Mouse (Mus musculus) cerebellum, adult 9-11 months (tissue): ENCODE data around the gene Cfd.

Experiments used
- DNase-seq: peaks from one replicate; pipeline ENCODE4 v3.0.0; 2022

The Cfd gene

DNA sequence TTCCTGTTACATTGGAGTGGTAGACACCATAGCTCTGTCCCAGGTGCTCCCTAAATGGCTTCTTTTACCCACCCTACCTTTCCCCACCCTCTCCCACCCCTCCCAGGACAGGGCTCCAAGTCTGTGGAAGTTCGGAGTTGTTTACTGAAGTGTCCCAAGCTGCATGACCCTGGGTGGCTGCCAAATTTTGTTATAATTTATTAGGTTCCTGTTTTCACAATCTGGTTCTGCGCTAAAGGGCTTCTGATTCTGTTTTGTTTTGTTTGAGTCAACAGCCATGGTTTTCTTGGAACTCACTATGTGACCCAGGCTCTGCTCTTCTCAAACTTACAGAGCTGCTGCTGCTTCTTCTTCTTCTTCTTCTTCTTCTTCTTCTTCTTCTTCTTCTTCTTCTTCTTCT is 1.3 kb upstream of the Cfd start:
- no peak for DNase-seq

DNA sequence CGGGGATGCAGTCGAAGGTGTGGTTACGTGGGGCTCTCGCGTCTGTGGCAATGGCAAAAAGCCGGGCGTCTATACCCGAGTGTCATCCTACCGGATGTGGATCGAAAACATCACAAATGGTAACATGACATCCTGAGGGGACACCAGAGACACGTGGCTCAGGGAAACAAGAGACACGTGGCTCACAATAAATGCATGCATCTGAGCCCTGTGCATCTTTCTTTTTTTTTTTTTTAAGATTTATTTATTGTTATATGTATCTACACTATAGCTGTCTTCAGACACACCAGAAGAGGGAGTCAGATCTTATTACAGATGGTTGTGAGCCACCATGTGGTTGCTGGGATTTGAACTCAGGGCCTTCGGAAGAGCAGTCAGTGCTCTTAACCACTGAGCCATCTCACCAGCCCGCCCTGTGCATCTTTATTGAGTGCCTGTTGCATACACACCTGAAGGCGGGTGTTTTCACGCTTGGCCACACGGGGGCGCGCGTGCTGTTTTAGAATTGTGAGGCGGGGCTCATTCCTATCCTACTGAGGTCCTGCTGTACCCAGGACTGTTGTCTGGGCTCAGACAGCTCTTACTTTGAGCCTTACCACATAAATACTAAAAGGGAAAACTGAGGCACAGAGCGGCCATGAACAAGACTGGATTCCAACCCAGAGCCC is 1.9 kb downstream of the Cfd start:
- peak; percentile 82 for DNase-seq

DNA sequence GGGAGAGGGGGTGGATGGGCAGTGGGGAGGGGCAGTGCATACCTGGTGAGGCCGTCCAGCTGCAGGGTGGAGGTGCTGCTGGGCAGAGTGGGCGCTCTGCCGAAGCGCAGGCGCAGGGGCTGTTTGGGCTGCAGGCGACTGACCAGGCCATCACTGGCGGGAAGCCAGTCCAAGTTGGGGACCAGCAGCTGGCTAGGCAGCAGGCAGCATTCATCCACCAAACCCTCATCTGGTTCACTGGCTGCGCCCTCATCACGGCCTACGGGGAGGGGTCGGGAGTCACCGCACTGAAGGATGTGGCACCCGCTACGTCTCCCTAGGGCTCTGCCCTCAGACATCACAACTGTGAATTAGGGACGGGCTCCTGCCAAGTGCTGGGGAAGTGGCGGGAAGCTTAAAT is 5.7 kb downstream of the Cfd start:
- no peak for DNase-seq

DNA sequence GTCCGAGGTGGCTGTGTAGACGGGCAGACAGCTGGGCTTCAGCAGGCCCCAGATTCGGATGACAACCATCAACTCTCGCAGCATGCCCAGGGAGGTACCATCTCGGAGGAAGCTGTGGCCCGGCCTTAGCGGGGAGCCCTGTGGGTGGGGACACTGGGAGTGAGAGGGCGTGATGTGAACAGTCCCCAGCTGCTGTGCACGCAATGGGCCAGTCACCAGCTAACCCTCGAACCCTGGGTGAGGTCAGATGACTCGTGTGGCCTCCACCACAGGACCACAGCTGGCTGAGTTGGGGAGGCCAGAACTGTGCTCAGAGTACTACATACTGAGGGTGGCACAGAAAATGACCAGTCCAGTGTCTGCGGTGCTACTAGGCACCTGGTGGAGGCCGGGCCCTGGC is 6.2 kb downstream of the Cfd start:
- DNase-seq = no peak

DNA sequence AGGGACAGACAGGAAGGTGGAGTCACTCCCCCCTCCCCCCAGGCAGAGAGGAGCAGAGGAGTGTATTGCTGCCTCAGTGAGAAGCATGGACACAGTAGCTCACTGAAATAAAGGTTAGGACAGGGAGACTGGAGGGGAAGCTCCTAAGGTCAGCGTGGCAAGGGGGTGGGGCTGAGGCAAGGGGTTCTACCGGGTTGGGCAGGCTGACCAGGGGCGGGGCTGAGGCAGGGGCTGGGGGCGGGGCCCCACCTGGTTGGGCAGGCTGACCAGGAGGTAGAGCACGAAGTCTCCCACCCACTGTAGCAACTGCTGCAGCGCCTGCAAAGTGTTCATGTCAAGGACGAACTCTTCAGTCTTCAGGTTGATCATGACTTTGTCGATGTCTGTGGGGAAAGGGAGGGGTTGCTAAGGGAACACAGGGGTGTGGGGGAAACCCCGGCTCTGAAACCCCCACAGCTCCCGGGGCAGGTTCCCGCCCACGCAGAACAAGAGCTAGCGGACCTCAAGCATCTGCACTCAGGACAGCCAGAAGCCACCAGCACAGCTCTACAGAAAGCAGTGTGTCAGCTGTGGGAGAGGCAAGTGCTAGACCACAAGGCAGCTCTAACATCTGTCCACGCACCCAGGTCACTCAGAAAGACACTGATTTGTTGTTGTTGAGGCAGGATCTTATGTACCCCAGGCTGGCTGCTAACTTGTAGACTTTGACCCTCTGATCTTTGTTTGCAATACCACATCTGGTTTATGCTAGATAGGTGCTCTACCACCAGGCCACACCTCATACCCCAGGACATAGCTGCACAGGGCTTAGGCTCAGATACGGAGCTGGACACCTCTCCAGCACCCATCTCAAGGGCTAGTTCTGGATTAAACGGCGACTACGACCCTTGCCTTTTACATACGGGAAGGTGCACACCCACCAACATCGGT is 6.9 kb downstream of the Cfd start:
- no peak for DNase-seq

DNA sequence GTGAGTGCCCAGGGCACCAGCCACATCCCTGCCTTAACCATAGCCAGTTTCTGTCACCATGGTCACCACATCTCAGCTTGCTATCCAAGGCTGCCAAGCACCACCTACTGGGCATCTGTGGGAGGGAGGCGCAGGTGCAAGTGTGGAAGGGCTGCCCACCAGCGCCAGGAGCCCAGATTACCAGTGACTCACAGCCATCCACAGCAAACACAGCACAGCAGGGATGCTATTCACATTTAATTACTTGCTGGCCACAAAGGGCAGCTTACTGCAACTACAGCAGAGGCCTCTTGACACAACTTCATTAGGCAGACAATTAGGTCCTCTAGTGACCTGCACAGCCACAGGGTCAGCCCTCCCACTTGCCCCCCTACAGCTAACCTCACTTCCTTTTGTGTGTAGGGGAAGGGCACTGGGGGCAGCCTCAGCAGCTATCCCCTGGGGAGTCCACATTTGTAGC is 10.3 kb downstream of the Cfd start:
- DNase-seq = no peak

DNA sequence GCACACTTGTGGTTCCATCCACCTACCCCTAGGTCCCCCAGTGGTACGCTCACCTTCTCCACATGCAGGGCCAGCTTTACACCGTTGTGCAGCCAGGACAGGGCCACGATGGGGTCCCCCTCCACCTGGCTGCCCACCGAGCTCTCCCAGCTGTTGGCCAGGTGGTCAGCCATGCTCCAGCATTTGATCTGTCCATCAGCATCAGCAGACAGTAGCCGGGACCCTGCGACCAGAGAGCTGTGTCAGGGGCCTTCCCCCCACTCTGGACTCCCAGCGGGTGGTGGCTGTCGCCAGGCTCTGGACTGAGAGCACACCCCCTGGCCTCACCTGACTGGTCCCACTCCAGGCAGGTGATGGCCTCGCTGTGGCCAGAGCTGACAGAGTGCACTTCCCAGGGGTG is 16.1 kb downstream of the Cfd start:
- peak; percentile 68 for DNase-seq

DNA sequence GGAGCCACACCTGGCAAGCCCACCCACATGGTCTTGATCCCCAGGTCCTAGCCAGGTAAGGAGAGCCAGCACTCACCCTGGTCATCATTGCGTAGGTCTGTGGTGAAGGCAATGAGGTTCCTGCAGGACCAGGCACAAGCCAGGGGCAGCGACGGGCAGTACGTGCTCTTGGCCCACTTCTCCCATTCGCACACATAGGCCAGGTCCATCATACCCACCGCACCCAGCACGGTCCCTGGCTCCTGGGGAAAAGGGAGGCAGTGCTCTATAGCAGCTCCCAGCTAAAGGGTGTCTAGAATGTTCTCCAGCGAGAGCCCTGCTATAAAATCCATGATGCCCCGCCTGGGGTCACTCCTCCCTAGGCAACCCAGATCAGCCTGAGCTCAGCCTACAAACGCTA is 16.8 kb downstream of the Cfd start:
- DNase-seq = peak; percentile 62

DNA sequence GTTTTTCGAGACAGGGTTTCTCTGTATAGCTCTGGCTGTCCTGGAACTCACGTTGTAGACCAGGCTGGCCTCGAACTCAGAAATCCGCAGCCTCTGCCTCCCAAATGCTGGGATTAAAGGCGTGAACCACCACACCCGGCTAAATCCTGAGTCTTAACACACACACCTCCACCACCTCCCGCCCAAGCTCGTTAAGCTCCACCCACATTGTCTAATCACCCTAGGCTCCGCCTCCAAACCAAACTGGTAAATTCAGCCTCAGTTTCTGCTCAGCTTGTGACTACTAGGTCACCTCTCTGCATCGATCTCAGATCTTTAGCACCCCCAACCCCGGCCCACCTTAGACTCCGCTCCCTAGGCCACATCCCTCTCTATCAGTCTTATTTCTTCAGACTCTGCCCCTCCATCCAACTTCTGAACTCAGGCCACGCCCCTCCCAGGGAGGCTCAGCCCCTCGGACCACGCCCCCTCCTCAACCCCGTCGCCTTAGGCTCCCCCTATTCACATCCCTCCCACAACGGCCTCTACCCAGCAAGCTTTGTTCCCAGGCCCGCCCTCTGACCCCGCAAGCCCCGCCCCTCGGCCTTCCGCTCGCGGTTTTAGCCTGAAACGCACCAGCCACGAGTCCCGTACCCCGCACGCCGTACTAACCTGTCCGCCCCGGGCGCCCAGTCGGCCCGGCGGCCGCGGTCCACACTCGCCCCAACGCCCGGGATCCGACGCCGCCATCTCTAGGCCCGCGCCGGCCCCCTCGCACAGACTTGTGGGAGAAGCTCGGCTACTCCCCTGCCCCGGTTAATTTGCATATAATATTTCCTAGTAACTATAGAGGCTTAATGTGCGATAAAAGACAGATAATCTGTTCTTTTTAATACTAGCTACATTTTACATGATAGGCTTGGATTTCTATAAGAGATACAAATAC is 17.8 kb downstream of the Cfd start, which contains the start of gene Med16:
TSS of gene Med16 (minus strand) at position 757 of the 925 bp plus-strand sequence.
- peak; percentile 98 for DNase-seq

DNA sequence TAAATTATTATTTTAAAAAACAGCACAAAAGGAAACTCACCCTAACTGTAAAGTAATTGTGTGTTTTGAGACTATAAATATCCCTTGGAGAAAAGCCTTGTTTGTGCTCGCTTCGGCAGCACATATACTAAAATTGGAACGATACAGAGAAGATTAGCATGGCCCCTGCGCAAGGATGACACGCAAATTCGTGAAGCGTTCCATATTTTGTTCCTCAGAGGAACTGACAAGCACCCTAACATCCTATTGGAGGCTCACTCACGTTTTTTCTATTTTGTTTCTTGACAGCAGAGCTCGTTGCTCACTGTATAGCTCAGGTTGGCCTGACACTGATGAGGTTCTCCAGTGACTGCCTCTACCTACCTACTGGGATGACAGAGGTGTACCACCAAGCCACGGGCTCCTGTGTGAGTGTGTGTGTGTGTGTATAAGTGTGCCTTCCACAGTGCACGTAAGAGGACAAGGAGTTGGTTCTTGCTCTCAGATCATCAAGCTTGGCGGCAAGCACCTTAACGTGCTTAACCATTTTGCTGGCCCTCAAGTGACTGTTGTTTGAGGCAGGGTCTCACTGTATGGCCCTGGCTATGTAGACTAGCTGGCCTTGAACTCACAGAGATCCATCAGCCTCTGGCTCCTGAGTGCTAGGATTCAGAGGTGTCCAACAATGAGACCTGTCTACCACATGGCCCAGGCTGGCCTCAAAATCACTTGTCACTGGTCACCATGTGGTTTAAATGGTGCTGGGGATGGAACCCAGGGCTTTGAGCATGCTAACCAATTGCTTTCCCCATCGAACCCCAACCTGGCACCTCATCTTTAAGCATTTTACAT is 18.7 kb downstream of the Cfd start:
- peak; percentile 70 for DNase-seq

DNA sequence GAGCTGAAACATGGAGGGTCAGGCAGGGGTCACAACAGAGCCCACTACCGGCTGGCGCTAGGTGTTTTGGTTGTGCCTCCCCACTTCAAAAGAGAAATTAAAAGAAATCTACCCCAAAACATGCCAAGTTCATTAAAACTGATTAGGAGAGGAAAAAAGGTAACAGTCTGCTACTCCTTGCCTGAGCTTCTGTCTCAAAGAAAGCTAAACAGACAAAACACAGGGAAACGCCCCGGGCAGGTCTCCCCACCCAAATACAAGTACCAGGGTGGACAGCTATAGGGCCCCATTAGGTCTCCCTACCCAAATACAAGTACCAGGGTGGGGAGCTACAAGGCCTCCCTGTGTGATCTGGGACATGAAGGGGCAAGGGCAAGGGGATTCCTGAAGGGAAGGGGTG is 19.9 kb downstream of the Cfd start, which contains the start of gene Gm26602:
TSS of gene Gm26602 (plus strand) at position 301 of the 400 bp plus-strand sequence.
- peak; percentile 37 for DNase-seq

DNA sequence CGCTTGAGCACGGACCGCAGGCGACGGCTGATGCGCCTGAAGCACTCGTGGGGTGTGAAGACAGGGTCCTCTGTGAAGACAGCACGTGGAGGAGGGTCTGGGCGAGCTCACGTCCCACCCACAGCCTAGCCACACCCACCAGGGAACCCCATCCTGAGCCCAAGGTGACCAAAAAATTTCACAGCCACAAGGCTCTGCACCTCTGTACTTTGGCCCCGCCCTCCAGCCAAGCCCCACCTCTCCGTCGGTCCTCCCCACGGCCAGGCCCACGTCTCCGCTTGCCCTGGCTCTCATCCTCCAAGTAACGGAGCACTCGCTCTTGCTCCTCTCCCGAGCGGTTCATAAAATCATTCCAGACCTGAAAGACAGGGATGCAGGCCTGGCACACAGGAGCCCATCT is 21.8 kb downstream of the Cfd start:
- peak; percentile 56 for DNase-seq

DNA sequence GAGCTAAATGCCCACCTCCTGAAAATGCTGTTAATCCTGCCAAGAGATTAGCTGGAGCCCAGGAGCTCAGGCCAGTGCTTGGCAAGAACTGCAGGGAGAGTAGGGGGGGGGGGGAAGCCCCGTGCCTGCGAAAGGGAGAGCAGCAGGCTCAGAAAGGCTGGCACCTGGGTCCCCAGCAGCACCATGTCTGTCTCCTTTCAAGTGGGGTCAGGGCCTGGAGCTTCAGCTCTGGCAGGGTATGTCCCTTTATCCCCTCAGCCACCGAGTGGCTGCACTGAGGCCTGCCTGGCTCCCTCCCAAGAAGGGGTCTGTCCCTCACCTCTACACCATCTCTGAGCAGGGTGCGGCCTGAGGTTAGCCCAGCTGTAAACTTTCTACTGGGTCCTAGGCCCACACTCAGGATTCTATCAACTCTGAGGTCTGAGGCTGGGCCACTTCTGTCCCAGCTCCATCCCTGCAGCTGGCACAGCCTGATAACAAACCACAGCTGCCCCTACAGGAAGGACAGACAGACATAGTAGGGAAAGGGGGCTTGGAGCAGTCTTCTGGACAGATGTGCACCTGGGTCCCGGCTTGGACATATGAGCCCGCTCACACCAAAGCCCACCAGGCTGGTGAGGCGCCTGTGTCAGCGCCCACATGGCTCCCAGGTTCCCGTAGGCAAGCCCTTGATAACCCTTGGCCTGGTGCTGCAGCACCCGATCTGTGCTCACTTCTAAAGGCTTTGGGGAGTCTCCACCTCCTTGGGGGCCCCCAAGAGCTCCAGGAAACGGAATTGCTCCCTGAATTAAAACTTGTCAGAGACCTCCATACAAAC is 23.7 kb downstream of the Cfd start:
- peak; percentile 55 for DNase-seq

DNA sequence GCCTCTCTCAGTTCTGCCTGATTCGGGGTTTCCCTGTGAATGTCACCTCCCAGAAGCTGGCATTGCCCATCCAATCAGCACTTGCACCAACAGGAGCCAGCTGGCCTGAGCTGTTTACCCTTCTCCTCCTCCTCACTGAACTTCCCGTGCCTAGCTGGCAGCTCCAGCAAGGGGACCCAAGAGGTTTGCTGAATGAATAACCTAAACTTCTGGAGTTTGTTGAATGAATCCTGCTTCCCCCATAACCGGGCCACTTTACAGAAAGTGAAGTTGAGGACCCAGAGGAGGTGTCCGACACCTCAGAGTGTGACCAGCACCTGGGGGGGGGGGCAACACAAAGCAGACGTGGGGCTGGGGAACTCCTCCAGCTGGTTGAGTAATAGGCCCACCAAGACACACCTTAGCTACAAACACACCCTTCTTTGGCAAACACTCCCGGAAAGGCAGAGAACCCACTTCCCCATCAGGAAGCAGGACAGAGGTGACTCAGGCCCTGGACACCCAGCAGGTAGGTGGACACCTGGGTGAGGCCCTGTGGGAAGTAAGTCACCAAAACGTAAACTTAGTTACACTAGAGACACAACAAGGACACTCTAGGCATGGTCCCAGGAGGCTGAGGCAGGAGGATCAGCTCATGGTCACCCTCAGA is 24.4 kb downstream of the Cfd start:
- peak; percentile 47 for DNase-seq

DNA sequence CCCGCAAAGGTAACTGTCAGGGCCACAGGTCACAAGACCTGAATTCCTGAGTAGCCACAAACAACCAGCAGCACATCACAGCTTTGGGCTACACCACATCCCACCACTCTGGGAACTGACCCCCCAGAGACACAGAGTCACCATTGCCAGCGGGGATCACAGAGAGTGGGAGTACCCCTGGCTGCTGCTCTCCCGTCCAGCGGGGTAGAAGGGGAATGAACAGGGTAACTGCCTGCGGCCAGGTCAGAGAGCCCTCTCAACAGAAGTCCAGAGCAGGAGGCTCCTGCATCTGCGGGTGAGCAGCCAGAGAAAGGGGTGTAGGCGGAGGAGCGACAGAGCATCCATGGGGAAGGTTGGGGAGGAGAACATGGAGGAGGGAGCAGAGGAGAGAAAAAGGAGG is 25.4 kb downstream of the Cfd start:
- peak; percentile 66 for DNase-seq

DNA sequence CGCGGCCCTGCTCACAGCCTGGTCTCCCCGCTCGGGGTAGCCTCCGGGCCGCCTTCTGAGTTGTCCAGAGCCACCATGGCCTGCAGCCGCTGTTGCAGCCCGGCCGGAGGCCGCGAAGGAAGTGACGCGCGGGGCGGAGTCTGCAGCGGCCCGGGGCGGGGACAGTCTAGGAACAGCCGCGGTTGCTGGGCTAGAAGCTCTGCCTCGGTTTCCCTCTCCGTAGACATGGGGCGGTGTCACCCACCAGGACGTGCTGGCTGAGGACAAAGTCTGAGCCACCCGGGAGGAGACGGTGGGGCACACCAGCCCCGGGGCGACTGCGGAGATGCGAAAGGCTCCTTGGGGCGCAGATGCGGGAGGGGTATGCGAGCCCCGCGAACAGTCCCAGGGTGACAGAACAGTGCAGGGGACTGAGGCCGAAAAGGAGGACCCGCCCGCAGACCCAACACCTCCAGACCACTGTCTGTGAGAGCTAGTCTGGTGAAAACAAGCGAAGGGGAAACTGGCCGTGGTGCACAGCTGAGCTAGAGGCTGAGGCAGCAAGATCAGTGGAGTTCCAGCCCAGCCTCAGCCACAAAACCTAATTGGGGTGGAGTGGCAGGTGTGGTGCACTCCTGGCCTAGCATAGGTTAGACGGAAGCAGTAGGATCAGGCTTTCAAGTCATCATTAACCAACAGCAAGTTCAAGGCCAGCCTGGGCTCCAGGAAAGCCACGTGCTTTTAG is 26.3 kb downstream of the Cfd start, which contains the start of gene Kiss1r:
TSS of gene Kiss1r (plus strand) at position 164 of the 724 bp plus-strand sequence.
- DNase-seq = peak; percentile 87

DNA sequence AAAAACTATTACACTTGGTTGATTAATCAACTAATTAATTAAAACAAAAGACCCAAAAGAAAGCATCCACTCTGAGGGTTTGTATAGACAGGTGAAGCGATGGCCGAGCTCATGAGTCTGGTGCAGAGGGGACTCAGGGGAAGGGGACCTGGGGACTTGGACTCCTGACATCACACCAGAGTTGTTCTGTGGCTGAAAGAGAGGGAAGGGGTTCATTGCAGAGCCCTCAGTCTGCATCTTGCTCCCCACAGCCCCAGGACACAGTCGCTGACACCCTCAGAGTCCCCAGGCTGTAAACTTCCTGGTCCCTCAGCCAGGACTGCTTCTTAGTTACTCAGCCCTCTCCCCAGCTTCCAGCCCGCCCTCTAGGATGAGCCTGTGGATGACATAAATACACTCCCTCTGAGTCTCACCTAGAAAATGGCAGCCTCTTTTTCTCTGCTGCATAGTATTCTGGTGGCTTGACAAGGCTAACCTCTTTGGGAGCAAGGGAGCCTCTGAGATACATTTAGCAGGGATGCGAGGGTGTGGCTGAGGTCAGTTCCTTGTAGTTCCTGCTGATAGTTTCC is 27.0 kb downstream of the Cfd start:
- DNase-seq = peak; percentile 45

DNA sequence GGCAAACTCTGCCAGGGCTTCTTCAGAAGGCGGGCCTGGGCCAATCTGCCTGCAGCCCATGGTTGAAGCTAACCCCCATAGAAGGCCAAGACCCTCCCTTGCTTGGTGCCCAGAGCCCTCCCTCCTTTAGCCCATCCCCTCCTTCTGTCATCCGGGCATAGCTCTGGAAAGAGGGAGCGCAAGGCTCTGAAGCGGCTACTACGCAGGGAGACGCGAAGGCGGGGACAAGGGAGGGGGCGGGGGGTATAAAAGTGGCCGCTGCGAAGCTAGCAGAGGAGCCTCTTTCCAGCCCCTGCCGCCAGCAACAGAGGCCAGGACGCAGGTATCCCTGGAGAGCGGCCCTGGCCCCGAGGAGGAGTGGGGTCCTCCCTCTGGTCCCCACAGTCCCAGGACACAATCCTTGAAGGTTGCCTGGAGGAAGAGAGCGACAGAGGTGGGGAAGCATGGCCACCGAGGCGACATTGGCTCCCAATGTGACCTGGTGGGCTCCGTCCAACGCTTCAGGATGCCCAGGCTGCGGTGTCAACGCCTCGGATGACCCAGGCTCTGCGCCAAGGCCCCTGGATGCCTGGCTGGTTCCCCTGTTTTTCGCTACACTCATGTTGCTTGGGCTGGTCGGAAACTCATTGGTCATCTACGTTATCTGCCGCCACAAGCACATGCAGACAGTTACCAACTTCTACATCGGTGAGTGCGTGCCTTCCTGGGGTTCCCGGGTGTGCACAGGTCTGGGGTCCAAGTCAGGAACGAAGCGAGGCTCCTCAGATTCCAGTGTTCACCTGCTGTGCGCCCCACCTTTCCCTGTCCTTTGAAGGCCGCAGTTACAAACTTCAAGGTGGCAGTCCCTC is 27.8 kb downstream of the Cfd start:
- DNase-seq = peak; percentile 73
